Mouse (Mus musculus): ENCODE data around the gene 1700016C15Rik.

1700016C15Rik gene

DNA sequence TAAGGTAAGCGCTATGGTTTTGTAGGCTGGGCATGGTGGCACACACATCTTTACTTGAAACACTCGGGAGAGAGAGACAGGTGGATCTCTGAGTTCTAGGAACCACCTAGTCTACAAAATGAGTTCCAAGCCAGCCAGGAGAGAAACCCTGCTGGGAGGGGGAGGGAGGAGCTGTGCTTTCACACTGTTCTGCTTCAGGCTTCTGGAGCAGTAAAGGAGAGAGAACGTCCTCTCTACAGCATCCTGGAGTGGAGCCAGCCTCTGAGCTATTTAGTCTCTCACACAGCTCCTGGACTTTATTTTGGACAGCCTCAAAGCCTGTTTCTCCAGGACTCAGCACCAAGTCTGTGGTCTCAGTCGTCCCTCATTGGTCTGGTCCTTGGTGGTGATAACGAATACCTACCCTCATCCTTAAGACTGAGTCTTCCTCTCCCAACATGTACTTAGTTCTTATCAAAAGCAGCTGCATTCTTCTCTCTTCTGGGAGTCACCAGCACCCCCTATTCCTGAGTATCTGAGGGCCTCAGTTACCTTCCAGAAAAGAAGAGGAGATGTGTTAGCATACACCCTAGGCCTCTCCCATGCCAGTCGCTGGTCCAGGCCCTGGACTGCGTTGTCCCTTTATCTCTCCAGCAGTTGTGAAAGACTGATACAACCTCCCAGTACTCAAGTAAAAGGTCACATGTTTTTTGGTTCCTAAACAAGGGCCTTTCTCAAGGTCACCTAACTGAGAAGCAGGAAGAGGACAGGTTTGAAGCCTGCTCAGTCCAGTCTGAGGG, 12.4 kb upstream of the 1700016C15Rik start:
- DNase-seq (ENCODE audit: low spot score in 2 of 2): no peak

DNA sequence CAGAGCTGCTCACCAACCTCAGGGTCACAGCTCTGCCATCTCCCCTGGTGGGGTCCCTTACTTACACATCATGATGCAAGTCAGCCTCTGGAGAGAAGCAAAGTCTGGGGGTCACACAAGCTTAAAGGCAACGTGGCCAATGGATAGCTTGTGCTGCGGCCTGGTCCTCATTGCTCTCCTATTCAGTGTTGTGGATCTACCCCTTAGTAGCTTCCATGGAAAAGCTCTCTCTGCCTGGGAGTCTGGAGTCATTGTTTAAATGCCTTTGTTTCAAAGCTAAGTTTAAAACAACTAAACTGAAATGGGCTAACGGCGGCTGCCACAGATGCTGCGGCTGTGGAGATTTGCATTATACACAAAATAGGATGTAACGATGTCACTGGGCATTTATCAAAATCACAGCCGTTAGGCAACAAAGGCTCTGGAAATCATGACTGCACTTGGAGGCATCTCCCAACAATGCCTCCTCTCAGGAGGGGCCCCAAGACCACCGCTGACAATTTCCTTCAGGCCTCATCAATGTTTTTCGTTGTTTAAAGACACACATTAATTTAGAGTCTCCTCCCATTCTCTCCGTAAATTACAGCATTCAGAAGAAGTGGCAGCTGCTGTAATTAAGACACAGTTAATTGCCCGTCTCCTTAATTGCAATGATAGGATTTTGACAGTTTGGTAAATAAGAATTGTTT, 11.1 kb upstream of the 1700016C15Rik start:
- no peak for DNase-seq (ENCODE audit: low spot score in 2 of 2)

DNA sequence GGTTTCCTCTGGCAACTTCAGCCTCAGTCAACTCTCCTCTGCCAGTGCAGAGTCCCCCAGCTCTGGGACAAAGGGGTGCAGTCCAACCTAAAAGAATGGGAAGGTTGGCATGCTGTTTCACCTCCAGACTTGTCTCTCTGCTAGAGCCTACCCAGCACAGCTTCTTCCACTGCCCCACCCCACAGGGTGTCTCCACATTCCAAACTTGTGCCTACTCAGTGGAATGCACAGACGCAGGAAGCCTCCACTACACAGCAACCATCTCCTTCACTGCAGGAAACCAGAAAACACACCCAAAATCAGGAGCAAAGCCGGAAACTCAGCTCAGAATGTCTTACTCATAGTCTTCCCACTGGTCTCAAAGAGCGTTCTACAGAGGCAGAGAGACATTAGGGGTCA, 10.6 kb upstream of the 1700016C15Rik start:
- no peak for DNase-seq (ENCODE audit: low spot score in 2 of 2)

DNA sequence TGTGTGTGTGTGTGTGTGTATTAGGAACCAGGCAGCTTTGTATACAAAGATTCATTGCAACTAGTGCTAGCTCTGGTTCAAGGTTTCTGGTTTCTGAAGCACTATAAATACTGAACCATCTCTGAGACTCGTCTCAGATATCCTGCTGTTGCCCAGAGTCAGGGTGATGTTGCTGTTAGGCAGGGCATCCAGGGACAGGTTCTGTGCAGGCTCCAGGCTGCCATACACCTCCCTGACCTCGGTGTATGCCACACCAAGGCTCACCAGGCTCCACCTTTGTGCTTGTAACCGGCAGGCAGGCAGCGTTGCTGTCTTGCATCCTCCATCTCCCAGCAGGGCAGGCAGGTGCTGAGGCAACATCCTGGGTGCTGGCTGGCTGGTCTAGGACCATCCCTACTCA, 5.8 kb upstream of the 1700016C15Rik start:
- DNase-seq (ENCODE audit: low spot score in 2 of 2): no peak

DNA sequence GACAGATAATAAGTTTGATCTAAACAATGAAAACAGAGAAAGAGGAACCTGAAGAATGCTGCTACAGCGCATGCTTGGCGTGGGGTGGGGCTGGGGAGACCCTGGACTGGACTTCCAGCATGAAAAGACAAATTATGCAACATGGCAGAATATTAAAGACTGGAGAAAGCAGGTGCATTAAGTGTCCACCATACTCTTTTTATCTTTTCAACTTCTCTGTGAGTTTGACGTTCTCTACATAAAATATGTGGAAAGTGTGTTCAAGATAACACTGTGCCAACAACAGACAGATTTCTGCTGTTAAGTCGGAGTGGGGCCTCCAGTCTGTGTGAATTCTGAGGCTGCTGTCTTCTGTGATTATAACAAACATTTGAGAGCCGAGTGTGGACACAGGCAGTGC, 2.7 kb upstream of the 1700016C15Rik start:
- DNase-seq (ENCODE audit: low spot score in 2 of 2): no peak

DNA sequence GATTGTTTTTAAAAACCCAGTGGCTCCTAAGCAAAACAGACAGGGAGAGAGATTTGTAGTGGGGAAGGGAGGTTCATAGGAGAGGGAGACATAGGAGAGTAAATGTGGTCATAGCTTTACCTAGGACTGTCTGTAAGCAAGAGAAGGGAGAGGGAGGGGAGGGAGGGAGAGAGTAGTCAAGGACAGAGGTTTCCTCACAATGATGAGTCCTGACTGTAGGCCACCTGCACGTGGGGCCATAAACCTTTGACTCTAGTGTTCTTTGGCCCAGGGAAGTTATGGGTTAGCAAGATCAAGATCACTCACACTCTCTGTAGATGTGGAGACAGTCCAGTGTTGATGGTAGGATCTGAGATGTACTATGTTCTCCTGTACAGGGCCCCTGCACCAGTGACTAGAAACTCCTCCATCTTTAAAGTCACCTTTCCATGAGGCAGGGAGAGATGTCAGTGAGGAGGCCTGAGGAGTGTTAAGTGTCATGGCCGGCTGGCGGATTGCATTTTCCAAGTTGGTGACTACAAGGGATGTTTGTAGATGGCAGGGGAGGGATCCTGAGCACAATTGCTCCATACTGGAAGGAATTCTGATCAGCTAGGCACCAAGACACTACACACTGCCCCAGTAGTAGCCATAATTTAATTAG, 1.6 kb upstream of the 1700016C15Rik start:
- DNase-seq (ENCODE audit: low spot score in 2 of 2): no peak

DNA sequence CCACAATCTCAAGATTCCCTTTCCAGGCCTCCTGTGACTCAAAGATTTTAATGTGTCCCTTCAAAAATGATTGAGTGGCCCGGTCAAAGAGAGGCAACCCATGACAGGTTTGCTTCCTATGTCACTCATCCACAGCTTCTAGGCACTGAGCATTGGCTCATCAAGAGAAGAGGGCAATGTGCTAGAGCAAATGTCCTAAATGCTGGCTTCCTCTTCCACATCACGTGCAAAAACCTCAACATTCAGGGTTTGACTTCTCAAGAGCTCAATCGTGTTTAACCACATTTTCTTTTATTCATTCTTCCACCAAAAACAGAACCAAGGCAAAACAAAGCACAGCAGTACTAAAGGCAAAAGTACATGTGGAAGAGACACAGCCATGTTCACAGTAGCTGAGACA, 2.4 kb downstream of the 1700016C15Rik start:
- no peak for DNase-seq (ENCODE audit: low spot score in 2 of 2)

DNA sequence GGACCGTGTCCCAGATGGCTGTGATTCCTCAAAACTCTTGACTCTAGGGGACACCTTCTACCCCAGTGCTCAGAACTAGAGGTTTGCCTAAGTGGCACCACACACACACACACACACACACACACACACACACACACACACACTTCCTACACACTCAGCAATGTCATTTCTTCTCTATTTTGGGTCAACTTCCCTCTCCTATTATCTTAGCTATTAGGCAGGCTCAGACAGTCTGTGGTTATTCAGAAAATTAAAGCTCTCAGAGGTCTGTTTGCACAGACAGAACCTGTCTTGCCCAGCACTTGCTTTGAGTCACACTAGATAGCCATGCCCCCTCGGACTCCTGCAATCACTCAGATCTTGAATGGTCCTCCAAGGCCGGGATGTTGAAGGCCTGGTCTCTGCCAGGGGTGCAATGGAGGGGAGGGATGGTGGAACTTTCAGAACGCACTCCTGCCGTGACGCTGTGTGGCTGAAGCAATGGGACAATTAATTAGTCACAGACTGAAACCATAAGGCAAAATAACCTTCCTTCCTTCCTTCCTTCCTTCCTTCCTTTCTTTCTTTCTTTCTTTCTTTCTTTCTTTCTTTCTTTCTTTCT, 8.0 kb downstream of the 1700016C15Rik start:
- no peak for DNase-seq (ENCODE audit: low spot score in 2 of 2)

DNA sequence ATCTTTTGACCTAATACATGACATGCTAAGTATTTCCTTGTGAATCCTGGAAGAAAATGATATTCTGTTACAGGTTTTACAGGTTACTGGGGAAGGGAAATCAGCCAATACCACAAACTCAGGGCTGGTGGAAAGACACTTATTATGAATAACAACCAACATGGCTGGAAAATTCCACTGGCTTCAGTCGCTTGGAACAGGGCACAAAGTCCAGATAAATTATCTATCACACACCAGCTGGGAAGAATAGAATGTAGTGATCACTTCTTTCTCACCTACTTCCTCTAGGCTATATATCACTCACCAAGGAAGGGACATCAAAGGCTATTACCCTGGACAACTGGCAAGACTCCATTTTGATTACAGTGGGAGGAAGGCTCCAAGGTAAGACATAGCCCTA, 11.1 kb downstream of the 1700016C15Rik start:
- no peak for DNase-seq (ENCODE audit: low spot score in 2 of 2)

DNA sequence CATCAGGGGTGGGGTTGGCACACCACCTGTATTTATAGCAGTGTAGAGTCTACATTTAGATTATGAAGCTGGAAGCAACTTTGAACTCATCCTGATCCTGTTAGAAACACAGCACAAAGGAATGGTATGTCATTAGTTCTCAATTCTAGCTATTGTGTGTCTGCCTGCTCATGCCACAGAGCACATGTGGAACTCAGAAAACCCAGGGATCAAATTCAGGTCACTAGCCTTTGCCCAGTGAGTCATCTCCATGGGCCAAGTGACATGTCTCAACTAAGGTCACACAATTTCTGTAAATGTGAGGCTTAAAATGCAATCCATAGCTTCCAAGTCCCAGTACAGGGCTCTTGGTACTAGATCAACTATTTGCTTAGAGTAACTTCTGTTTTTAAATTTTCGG, 12.5 kb downstream of the 1700016C15Rik start:
- no peak for DNase-seq (ENCODE audit: low spot score in 2 of 2)

DNA sequence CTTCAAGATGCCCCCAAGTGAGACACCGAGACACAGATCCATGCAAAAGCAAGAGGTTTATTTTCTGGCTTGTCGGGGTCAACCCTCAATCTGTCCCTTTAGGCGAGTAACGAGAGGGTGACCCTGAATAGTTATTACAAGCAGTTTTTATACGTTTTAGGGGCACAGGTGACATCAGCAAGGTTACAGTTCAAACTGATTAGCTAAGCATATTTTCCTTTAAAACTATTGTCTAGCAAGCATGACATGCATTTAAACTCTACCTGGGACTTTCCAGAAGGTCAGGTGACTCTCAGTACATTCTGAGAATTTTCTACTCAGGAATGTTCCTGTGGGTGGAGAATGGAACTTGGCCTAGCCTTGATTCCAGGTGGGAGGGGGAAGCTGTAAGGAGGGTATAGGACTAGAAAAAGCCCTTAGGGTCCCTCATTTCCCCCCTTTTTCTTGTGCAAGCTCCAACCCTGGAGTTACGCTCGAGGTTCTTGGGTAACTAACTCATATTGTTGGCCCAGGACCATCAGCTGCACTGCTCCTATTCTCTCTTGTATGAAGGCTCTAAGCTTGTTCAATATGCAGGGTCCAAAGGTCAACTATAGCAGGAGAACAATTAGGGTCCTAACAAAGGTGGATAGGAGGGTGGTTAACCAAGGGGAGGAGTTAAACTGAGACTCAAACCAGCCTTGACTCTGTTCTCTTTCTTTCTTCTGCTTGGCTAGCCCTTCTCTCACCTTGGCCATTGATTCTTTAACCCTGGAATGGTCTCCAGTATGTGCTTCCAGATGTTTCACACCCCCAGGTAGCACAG, 15.1 kb downstream of the 1700016C15Rik start:
- no peak for DNase-seq (ENCODE audit: low spot score in 2 of 2)

DNA sequence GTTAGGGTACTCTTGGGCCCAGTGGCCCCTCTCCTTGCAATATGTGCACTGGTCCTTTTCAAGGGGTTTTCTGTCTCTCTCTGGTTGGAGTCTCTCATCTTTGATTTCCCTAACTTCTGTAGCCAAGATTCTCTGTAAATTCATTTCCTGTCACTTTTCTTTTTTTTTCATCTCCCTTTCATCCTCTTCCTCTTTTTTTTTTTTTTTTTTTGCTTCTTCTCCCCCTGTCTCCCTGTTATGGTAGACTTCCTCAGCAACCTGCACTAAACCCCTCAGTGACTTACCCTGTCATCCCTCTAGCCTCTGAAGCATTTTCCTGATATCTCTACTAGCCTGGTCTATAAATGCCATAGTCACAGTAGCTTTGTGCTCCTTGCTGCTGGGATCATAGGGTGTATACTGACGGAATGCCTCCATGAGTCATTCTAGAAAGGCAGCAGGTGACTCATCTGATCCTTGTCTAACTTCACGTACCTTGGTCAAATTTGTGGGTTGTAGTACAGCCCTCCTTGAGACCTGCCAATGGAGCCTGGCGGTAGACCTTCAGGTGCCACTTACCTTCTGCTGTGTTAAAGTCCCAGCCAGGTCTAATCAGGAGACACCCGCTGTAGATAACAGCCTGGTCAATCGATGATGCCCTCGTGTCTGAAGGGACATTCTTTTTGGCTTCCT, 18.4 kb downstream of the 1700016C15Rik start:
- DNase-seq (ENCODE audit: low spot score in 2 of 2): no peak

DNA sequence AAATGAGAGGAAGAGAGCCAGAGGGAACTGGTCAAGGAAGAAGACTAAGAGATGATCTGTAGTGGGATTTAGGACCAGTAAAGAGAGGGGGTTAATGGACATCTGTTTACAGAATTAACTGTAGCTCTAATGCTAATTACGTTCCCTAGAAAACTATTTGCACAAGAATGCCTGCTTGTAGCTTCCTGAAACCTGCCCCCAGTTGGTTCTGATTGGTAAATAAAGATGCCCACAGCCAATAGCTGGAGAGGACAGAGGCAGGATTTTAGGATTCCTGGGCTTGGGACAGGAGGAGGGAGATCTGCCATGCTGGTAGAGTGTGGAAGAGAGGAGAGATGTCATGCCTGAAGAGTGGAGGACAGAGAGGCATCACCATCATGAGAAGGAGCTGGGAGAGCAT, 23.9 kb downstream of the 1700016C15Rik start:
- DNase-seq (ENCODE audit: low spot score in 2 of 2): no peak

DNA sequence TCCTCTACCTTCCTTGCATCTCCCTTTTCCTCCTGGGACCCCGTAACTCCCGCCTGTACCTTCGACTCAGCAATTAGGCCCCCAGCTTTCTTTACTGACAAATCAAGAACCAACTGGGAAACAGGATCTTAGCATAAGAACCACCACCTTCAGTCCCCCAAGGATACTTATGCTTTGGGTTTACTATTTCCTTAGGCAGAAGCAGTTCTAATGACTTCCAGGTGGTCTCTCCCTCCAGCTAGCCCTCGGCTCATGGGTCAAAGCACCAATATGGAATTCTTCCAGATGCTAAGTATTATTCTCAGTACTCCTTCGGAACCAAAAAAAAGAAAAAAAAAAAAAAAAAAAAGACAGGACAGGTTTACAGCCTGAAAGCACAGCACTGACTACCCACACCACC, 27.6 kb downstream of the 1700016C15Rik start:
- no peak for DNase-seq (ENCODE audit: low spot score in 2 of 2)

DNA sequence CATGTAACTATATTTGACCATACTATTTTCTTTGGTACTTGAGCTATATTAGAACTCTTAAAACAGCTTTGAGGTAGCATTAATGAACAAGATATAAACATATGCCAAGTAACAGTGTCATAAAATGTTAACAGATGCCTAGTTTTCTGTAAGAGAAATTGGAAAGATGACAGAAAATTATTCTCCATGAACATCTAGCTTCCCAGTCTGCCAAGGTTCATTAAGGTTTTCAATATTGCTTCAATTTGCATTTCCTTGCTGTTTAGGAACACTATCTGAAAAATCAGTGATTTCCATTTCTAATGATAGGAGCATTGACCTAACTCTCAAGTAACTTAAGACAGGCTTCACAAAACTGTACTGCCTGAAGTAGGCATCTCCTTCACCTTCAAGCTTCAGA, 39.3 kb downstream of the 1700016C15Rik start:
- DNase-seq (ENCODE audit: low spot score in 2 of 2): no peak

DNA sequence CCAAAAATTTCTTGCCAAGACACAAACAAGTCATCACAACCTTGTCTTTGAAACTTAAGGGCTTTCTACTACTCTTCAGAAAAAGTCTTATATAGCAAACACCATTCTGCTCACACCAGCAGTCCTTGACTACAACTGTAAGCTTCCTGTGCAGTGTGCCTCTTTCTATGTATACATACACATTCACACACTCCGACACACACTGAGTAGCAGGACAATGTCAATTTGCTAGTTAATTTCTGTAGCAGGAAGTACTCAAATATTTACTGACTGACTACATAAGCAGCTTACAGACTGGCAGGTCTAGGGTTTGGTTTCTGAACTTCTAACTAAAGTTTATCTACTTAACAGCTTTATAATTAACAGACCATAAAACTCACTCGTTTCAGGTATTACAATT, 47.8 kb downstream of the 1700016C15Rik start:
- no peak for DNase-seq (ENCODE audit: low spot score in 2 of 2)

DNA sequence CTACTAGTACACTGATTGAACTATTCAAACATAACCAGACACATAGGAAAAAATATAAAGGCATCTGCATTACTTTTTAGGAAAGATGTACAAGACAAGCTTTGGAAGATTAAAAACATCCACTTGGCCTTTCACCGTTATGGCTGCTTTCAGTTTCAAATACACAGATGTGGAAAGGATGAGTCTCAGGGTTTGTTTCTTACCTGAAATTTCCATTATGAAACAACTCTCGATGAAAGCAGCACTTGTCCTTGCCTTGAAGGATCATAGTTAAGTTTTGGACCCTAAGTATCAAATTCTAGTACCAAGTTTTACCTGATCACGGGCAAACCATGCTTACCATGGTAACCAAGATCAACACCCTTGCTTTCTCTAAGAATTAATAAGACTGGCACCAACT, 63.2 kb downstream of the 1700016C15Rik start:
- DNase-seq (ENCODE audit: low spot score in 2 of 2): no peak

DNA sequence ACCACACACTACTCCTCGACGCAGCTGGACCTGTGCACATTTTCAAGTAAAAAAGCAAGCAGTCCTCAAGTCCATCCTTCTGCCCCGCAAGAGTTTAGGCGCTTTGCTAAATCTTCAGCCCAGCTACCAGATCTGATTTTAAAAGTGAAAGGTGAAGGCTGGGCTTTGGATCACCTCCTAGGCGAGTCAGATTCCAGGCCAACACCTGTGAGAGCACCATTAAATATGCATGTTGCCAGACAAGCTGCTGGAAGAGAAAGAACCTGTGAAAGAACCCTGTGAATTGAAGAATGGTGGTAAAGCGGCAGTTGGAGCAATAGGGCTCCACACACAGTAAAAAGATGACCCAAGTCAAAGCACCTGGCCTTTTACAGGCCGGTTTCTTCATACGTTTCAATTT, 65.3 kb downstream of the 1700016C15Rik start:
- DNase-seq (ENCODE audit: low spot score in 2 of 2): no peak

DNA sequence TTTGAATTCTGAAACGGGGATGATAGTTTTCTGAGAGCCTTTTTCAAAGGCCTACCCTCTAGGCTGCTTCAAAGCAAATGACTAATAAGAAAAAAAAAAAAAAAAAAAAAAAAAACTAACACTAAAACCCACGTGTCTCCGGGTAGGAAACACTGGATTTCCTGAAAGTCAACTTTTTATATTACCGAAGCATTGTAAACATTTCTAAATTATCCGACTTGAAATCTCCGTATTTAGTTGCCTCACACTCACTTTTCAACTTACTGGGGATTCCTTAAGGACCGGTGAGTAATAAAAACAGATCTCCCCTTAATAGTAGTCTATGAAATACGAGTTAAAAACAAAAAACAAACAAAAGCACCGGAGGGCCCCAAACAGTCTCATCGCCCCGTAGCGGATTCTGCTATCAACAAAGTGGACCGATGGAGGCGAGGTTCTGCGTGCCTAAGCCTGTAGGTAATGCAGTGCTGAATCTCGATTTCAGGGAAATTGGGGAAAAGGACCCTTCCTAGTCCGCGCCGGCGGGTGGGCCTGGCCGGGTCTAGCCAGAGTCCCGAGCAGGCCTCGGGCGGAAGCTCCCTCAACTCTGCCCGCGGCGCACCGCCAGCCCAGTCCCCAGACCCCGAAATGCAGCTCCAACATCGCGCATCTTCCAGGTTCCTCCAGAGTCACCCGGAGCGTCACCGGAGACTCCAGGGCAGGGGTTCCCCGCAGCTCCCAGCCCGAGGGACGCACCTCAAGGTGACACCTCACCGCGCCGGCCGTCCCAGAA, 66.0 kb downstream of the 1700016C15Rik start:
- no peak for DNase-seq (ENCODE audit: low spot score in 2 of 2)

DNA sequence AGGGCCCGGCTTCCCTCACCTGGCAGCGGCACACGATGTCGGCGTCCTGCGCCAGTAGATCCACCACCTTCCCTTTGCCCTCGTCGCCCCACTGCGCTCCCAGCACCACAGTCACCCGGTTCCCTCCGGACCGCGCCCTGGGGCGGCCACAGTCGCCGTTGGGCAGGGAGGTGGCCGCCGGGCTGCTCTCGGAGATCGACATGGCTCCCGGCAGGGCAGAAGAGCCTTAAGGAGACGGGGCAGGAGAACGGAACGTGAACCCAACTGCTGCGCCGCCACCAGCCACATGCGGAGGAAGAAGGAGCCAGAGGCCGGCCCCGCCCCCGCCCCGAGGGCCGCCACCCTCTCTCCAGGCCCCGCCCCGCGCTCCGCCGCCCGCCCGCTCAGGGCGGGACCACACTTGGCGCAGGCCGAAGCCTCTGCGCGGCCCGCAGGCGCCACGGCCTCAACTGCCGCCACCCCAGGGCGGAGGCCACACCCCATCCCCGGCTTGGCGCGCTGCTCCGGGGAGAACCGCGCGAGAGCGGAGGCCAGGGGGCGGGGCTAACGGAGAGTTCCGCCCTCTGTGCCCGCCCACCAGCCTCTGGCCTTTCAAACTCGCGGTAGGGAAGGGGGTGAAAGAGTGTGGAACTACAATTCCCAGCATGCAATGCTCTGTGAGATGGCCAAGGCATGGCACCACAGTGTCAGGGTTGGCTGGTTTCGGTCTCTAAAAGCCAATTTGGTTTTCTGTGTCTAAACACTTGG, 66.8 kb downstream of the 1700016C15Rik start, which contains the start of gene Adss:
Gene Adss, minus strand, starts transcription at position 319 of the 747 bp plus-strand sequence.
- peak; percentile 94 to 99 for DNase-seq (ENCODE audit: low spot score in 2 of 2)
